Mouse (Mus musculus): ENCODE data around the gene H2-Ab1. TPM values are rescaled to one million over a fixed set of nuclear protein-coding genes. Genes with fewer than 3 reads are reported as not detected.

H2-Ab1 gene
- 4.3 and 4.7 TPM in 2 replicates for polyA plus RNA-seq (2014; fragmentation: Nextera tagmentation; extraction: Ambion mirVana)

GRCm38 (mm10) chr17:34257594-34258375 is at the start of gene H2-Ab1:
Gene H2-Ab1 (plus strand): TSS chr17:34257689.
- H3K9me3 ChIP-seq (ENCODE audit: control insufficient read depth, low read length) = no peaks in the 10 kb centered on the region
- H3K4me3 ChIP-seq (ENCODE audit: low read depth, low read length) = no peak within 1 kb of the TSS
- no peak within 1 kb of the TSS for H3K4me2 ChIP-seq
- WGBS = 73% methylated on average over 11 of the region's 11 CpGs
- no peaks in the 10 kb centered on the region for H3K4me1 ChIP-seq (ENCODE audit: control insufficient read depth, insufficient read depth, low read length)
- peak; percentile 86 for DNase-seq (ENCODE audit: low spot score, missing footprints)
- no peaks in the 10 kb centered on the region for H3K27me3 ChIP-seq (ENCODE audit: control insufficient read depth, insufficient read depth, low read length)
- H3K27ac ChIP-seq (ENCODE audit: low read depth, low read length) = no peak within 1 kb of the TSS
- H3K36me3 ChIP-seq (ENCODE audit: control insufficient read depth, insufficient read depth, low read length) = no peaks in the 10 kb centered on the region
- H3K9ac ChIP-seq (ENCODE audit: low read length) = no peak within 1 kb of the TSS
- ATAC-seq (ENCODE audit: low FRiP score) = no peak

GRCm38 (mm10) chr17:34207866-34208265 is 49.6 kb upstream of the H2-Ab1 start:
- Histone ChIP-seq H3K4me2 (no peak overlapping the region), H3K9ac (ENCODE audit: low read length) (no peak overlapping the region), H3K27me3 (ENCODE audit: control insufficient read depth, insufficient read depth, low read length) (peaks cover 28% of the 10 kb centered on the region), H3K27ac (ENCODE audit: low read depth, low read length) (no peak overlapping the region), H3K4me3 (ENCODE audit: low read depth, low read length) (no peak overlapping the region), H3K4me1 (ENCODE audit: control insufficient read depth, insufficient read depth, low read length) (peaks cover 3% of the 10 kb centered on the region; the same call in 1 of the 2 replicates), H3K36me3 (ENCODE audit: control insufficient read depth, insufficient read depth, low read length) (no peaks in the 10 kb centered on the region), H3K9me3 (ENCODE audit: control insufficient read depth, low read length) (no peaks in the 10 kb centered on the region; the same call in 1 of the 2 replicates)
- DNase-seq (ENCODE audit: low spot score, missing footprints) (no peak), ATAC-seq (ENCODE audit: low FRiP score) (no peak)
- WGBS = 97% methylated on average over 9 of the region's 9 CpGs

GRCm38 (mm10) chr17:34208421-34208820 is 49.1 kb upstream of the H2-Ab1 start:
- Histone ChIP-seq H3K27ac (ENCODE audit: low read depth, low read length) (no peak overlapping the region), H3K4me1 (ENCODE audit: control insufficient read depth, insufficient read depth, low read length) (peaks cover 3% of the 10 kb centered on the region; the same call in 1 of the 2 replicates), H3K9ac (ENCODE audit: low read length) (no peak overlapping the region), H3K4me3 (ENCODE audit: low read depth, low read length) (no peak overlapping the region), H3K9me3 (ENCODE audit: control insufficient read depth, low read length) (no peaks in the 10 kb centered on the region; the same call in 1 of the 2 replicates), H3K27me3 (ENCODE audit: control insufficient read depth, insufficient read depth, low read length) (peaks cover 30% of the 10 kb centered on the region), H3K4me2 (no peak overlapping the region), H3K36me3 (ENCODE audit: control insufficient read depth, insufficient read depth, low read length) (no peaks in the 10 kb centered on the region)
- DNase-seq (ENCODE audit: low spot score, missing footprints) (no peak), ATAC-seq (ENCODE audit: low FRiP score) (no peak)
- 19% methylated on average over 10 of the region's 10 CpGs for WGBS

- ATAC-seq (ENCODE audit: low FRiP score) (no peak), DNase-seq (ENCODE audit: low spot score, missing footprints) (no peak)
- Histone ChIP-seq H3K27ac (ENCODE audit: low read depth, low read length) (no peak overlapping the region), H3K36me3 (ENCODE audit: control insufficient read depth, insufficient read depth, low read length) (no peaks in the 10 kb centered on the region), H3K4me1 (ENCODE audit: control insufficient read depth, insufficient read depth, low read length) (peaks cover 3% of the 10 kb centered on the region; the same call in 1 of the 2 replicates), H3K4me2 (no peak overlapping the region), H3K4me3 (ENCODE audit: low read depth, low read length) (no peak overlapping the region), H3K27me3 (ENCODE audit: control insufficient read depth, insufficient read depth, low read length) (peaks cover 35% of the 10 kb centered on the region), H3K9me3 (ENCODE audit: control insufficient read depth, low read length) (no peaks in the 10 kb centered on the region; the same call in 1 of the 2 replicates), H3K9ac (ENCODE audit: low read length) (no peak overlapping the region)
- WGBS = 39% methylated on average over 3 of the region's 3 CpGs
Measured at GRCm38 (mm10) chr17:34209680-34210079, 47.8 kb upstream of the H2-Ab1 start.

- WGBS = 79% methylated on average over 3 of the region's 3 CpGs
- Histone ChIP-seq H3K9ac (ENCODE audit: low read length) (no peak overlapping the region), H3K4me1 (ENCODE audit: control insufficient read depth, insufficient read depth, low read length) (no peaks in the 10 kb centered on the region), H3K9me3 (ENCODE audit: control insufficient read depth, low read length) (no peaks in the 10 kb centered on the region; the same call in 1 of the 2 replicates), H3K4me2 (no peak overlapping the region), H3K27ac (ENCODE audit: low read depth, low read length) (no peak overlapping the region), H3K27me3 (ENCODE audit: control insufficient read depth, insufficient read depth, low read length) (peaks cover 25% of the 10 kb centered on the region), H3K36me3 (ENCODE audit: control insufficient read depth, insufficient read depth, low read length) (no peaks in the 10 kb centered on the region), H3K4me3 (ENCODE audit: low read depth, low read length) (no peak overlapping the region)
- DNase-seq (ENCODE audit: low spot score, missing footprints) (no peak), ATAC-seq (ENCODE audit: low FRiP score) (no peak)
Measured at GRCm38 (mm10) chr17:34210599-34210998, 46.9 kb upstream of the H2-Ab1 start.

GRCm38 (mm10) chr17:34211746-34212365 is 45.6 kb upstream of the H2-Ab1 start:
- H3K9me3 ChIP-seq (ENCODE audit: control insufficient read depth, low read length) = no peaks in the 10 kb centered on the region; the same call in 1 of the 2 replicates
- H3K4me3 ChIP-seq (ENCODE audit: low read depth, low read length) = no peak overlapping the region
- no peak for DNase-seq (ENCODE audit: low spot score, missing footprints)
- H3K27ac ChIP-seq (ENCODE audit: low read depth, low read length) = no peak overlapping the region
- ATAC-seq (ENCODE audit: low FRiP score) = no peak
- WGBS = 21% methylated on average over 23 of the region's 23 CpGs
- H3K4me1 ChIP-seq (ENCODE audit: control insufficient read depth, insufficient read depth, low read length) = no peaks in the 10 kb centered on the region
- peaks cover 16% of the 10 kb centered on the region for H3K27me3 ChIP-seq (ENCODE audit: control insufficient read depth, insufficient read depth, low read length)
- H3K9ac ChIP-seq (ENCODE audit: low read length) = no peak overlapping the region
- H3K36me3 ChIP-seq (ENCODE audit: control insufficient read depth, insufficient read depth, low read length) = no peaks in the 10 kb centered on the region
- H3K4me2 ChIP-seq = no peak overlapping the region

- Histone ChIP-seq H3K27ac (ENCODE audit: low read depth, low read length) (no peak overlapping the region), H3K9me3 (ENCODE audit: control insufficient read depth, low read length) (no peaks in the 10 kb centered on the region; the same call in 1 of the 2 replicates), H3K9ac (ENCODE audit: low read length) (no peak overlapping the region), H3K27me3 (ENCODE audit: control insufficient read depth, insufficient read depth, low read length) (peaks cover 16% of the 10 kb centered on the region), H3K4me3 (ENCODE audit: low read depth, low read length) (no peak overlapping the region), H3K4me1 (ENCODE audit: control insufficient read depth, insufficient read depth, low read length) (no peaks in the 10 kb centered on the region), H3K36me3 (ENCODE audit: control insufficient read depth, insufficient read depth, low read length) (no peaks in the 10 kb centered on the region), H3K4me2 (no peak overlapping the region)
- ATAC-seq (ENCODE audit: low FRiP score) = no peak
- no peak for DNase-seq (ENCODE audit: low spot score, missing footprints)
- 36% methylated on average over 21 of the region's 21 CpGs for WGBS
Measured at GRCm38 (mm10) chr17:34213936-34214335, 43.6 kb upstream of the H2-Ab1 start.

GRCm38 (mm10) chr17:34215176-34215575 is 42.3 kb upstream of the H2-Ab1 start:
- no peaks in the 10 kb centered on the region for H3K9me3 ChIP-seq (ENCODE audit: control insufficient read depth, low read length)
- H3K36me3 ChIP-seq (ENCODE audit: control insufficient read depth, insufficient read depth, low read length) = no peaks in the 10 kb centered on the region
- H3K4me1 ChIP-seq (ENCODE audit: control insufficient read depth, insufficient read depth, low read length) = no peaks in the 10 kb centered on the region
- no peak overlapping the region for H3K4me2 ChIP-seq
- no peak overlapping the region for H3K27ac ChIP-seq (ENCODE audit: low read depth, low read length)
- no peak for DNase-seq (ENCODE audit: low spot score, missing footprints)
- ATAC-seq (ENCODE audit: low FRiP score) = no peak
- no peak overlapping the region for H3K9ac ChIP-seq (ENCODE audit: low read length)
- no peak overlapping the region for H3K4me3 ChIP-seq (ENCODE audit: low read depth, low read length)
- WGBS = 86% methylated on average over 12 of the region's 12 CpGs
- peaks cover 16% of the 10 kb centered on the region for H3K27me3 ChIP-seq (ENCODE audit: control insufficient read depth, insufficient read depth, low read length)
